15 mouse cellular contexts compared by ENCODE assay signal in genomic region chr1:93083420-93084285, GRCm38 (mm10). TPM values are rescaled to one million over a fixed set of nuclear protein-coding genes. Genes with fewer than 3 reads are reported as not detected.
DNase-seq lines count a peak whose midpoint lies in the region; ATAC-seq lines count a peak whose summit lies in the region.
"Had no signal": no experiment of that assay in that cellular context is flagged by ENCODE, and none has a peak within 500 bp of the region (broad histone marks: within the 10 kb centered on the region; RNA-seq: fewer than 3 reads in every experiment).

No protein-coding gene starts in this region.

- H3K9me3 ChIP-seq in forebrain, embryonic 10.5 days: no peaks in the 10 kb centered on the region
- H3K9me3 ChIP-seq in forebrain, embryonic 12.5 days: no peaks in the 10 kb centered on the region
- H3K9me3 ChIP-seq: embryonic facial prominence, embryonic 12.5 days; G1E; limb, embryonic 12.5 days had no signal

- intact Hi-C loops in left cerebral cortex, postnatal 25 days (cut with DNase I): no loop called here

- H3K36me3 ChIP-seq in forebrain, embryonic 10.5 days (replicated peaks): peaks cover 54% of the 10 kb centered on the region
- H3K36me3 ChIP-seq in forebrain, embryonic 12.5 days (replicated peaks): peaks cover 42% of the 10 kb centered on the region
- H3K36me3 ChIP-seq: G1E; limb, embryonic 12.5 days had no signal

- ATAC-seq in forebrain, embryonic 12.5 days (ENCODE audit: low FRiP score): no peak
- ATAC-seq: lung, postnatal 0 days had no signal

- H3K27ac ChIP-seq in forebrain, embryonic 10.5 days: peak overlapping the region; percentile 49; the same call in 1 of the 2 replicates
- H3K27ac ChIP-seq in forebrain, embryonic 12.5 days: no peak overlapping the region
- H3K27ac ChIP-seq: embryonic facial prominence, embryonic 12.5 days; limb, embryonic 12.5 days had no signal

- no peak overlapping the region for H3K4me3 ChIP-seq in forebrain, embryonic 10.5 days
- H3K4me3 ChIP-seq in forebrain, embryonic 12.5 days (replicated peaks): no peak overlapping the region
- H3K4me3 ChIP-seq: embryonic facial prominence, embryonic 12.5 days; limb, embryonic 12.5 days had no signal

- H3K4me1 ChIP-seq in forebrain, embryonic 10.5 days: peaks cover 49% of the 10 kb centered on the region
- peaks cover 39% of the 10 kb centered on the region for H3K4me1 ChIP-seq in forebrain, embryonic 12.5 days

- no peaks in the 10 kb centered on the region for H3K27me3 ChIP-seq in forebrain, embryonic 10.5 days (ENCODE audit: poor library complexity, severe bottlenecking)
- no peaks in the 10 kb centered on the region for H3K27me3 ChIP-seq in forebrain, embryonic 12.5 days
- H3K27me3 ChIP-seq: embryonic facial prominence, embryonic 12.5 days; limb, embryonic 12.5 days had no signal

- no peak overlapping the region for H3K9ac ChIP-seq in forebrain, embryonic 12.5 days
- H3K9ac ChIP-seq: embryonic facial prominence, embryonic 12.5 days; limb, embryonic 12.5 days had no signal

- no peak overlapping the region for H3K4me2 ChIP-seq in forebrain, embryonic 12.5 days
- H3K4me2 ChIP-seq: embryonic facial prominence, embryonic 12.5 days; limb, embryonic 12.5 days had no signal

- 90% methylated on average over 12 of the region's 12 CpGs for WGBS in forebrain, embryonic 10.5 days
- WGBS in forebrain, embryonic 12.5 days: 87% methylated on average over 12 of the region's 12 CpGs

- DNase-seq in forebrain, embryonic 10.5 days (ENCODE audit: extremely low spot score, low spot score): no peak
- peak; percentile 41 for DNase-seq in ovary, postnatal 36 days (ENCODE audit: low spot score)
- no peak for DNase-seq in ovary, adult 18-20 months (ENCODE audit: low spot score)
- peak; percentile 52 to 88 for DNase-seq in left cerebral cortex, postnatal 25 days (ENCODE audit: low spot score in 2 of 2)
- peak; percentile 55 to 65 for DNase-seq in right cerebral cortex, postnatal 36 days (ENCODE audit: low spot score in 2 of 2)
- no peak for DNase-seq in adrenal gland, adult 8-10 months
- DNase-seq in c-Kit-positive CD71-positive TER-119-positive erythroid progenitor cells, embryonic 14.5 days (ENCODE audit: low spot score): no peak
- DNase-seq: gastrocnemius, postnatal 36 days; heart, postnatal 36 days had no signal

RNA-seq across cellular contexts. Expression of gene Kif1a, which starts 18.1 kb away (rescaled TPM):
- polyA plus RNA-seq in forebrain, embryonic 10.5 days (2016; fragmentation: Nextera tagmentation; extraction: Ambion mirVana): 41.4 and 41.5 TPM in 2 replicates
- 129 and 140 TPM in 2 replicates for polyA plus RNA-seq in forebrain, embryonic 12.5 days (2016; fragmentation: Nextera tagmentation; extraction: Ambion mirVana)
- total RNA-seq in left cerebral cortex, postnatal 25 days (2021): 100 to 1,000 TPM; 724 to 739 TPM
- total RNA-seq in adrenal gland, adult 8-10 months (2022): 10 to 100 TPM; 55.1 to 76.1 (median 69.1) TPM

RNA-seq across cellular contexts. Expression of gene Agxt, which starts 51.4 kb away (rescaled TPM):
- polyA plus RNA-seq in forebrain, embryonic 10.5 days (2016; fragmentation: Nextera tagmentation; extraction: Ambion mirVana): not detected in 2 replicates
- polyA plus RNA-seq in forebrain, embryonic 12.5 days (2016; fragmentation: Nextera tagmentation; extraction: Ambion mirVana): not detected in 2 replicates
- total RNA-seq in left cerebral cortex, postnatal 25 days (2021): not detected
- total RNA-seq in adrenal gland, adult 8-10 months (2022): under 1 TPM in 1 of 4 experiments, not detected in 3; 0.26 TPM
- total RNA-seq: adrenal gland, adult 18-20 months; G1E; heart, postnatal 36 days had no signal
- polyA plus RNA-seq: embryonic facial prominence, embryonic 12.5 days; G1E; limb, embryonic 12.5 days had no signal

Comparison
In these comparisons a context has a peak if more than half of its experiments do, and no peak if none do; other contexts are left out.
1. DNase-seq: peak in ovary, postnatal 36 days (single experiment), left cerebral cortex, postnatal 25 days (2 of 2) and right cerebral cortex, postnatal 36 days (2 of 2); none in forebrain, embryonic 10.5 days (single experiment), ovary, adult 18-20 months (single experiment), adrenal gland, adult 8-10 months (single experiment) and c-Kit-positive CD71-positive TER-119-positive erythroid progenitor cells, embryonic 14.5 days (single experiment).
2. RNA of gene Kif1a, which starts 18.1 kb away (total RNA-seq): 724 to 739 TPM in left cerebral cortex, postnatal 25 days; 55.1 to 76.1 TPM in adrenal gland, adult 8-10 months; every median in the first group is over 4 times any median in the second.